Mouse (Mus musculus) G1E (cell line): ENCODE data around the gene Ntm.

Experiments used
- CTCF ChIP-seq: IDR thresholded peaks from 2 replicates; pipeline ENCODE4 v1.5.1; 2012; ENCODE audit warnings: low read depth, low read length, inconsistent platforms, mixed read lengths
- GATA1 ChIP-seq: IDR thresholded peaks from 2 replicates; pipeline ENCODE4 v1.6.1; 2012; ENCODE audit warnings: borderline replicate concordance, low read length, inconsistent platforms, mixed read lengths
- GATA2 ChIP-seq: IDR thresholded peaks from 2 replicates; pipeline ENCODE4 v1.6.1; 2012; ENCODE audit warnings: low read depth, low read length, inconsistent platforms, borderline replicate concordance
- POLR2AphosphoS5 ChIP-seq: IDR thresholded peaks from 2 replicates; pipeline ENCODE4 v1.6.1; 2012; ENCODE audit warnings: low read depth, low read length, inconsistent platforms; ENCODE audit not compliant: insufficient replicate concordance
- TAL1 ChIP-seq: conservative IDR thresholded peaks from 2 replicates; pipeline ENCODE4 v1.6.1; 2012; ENCODE audit warnings: low read depth, low read length, inconsistent platforms, mixed read lengths

- TF ChIP-seq CTCF (no peak), GATA1 (no peak), TAL1 (no peak), POLR2AphosphoS5 (no peak), GATA2 (no peak)
Measured at GRCm38 (mm10) chr9:29431590-29431989, 531.4 kb downstream of the Ntm start.
